Mouse (Mus musculus): ENCODE measurements around the gene Cgref1. TPM values are rescaled to one million over a fixed set of nuclear protein-coding genes. Genes with fewer than 3 reads are reported as not detected.

Gene Cgref1
- polyA plus RNA-seq, 1 experiment from 2014 or later: 62.4 TPM

Other genes starting within 250 kb of the Cgref1 start
- 202 and 220 TPM in 2 replicates for gene Dpysl5, start 234.0 kb downstream of the Cgref1 start, polyA plus RNA-seq (2014; fragmentation: Nextera tagmentation; extraction: Ambion mirVana)
- 124 and 139 TPM in 2 replicates for gene Mapre3, start 130.9 kb downstream of the Cgref1 start, polyA plus RNA-seq (2014; fragmentation: Nextera tagmentation; extraction: Ambion mirVana)
- 49.6 and 50.1 TPM in 2 replicates for gene Tmem214, start 77.6 kb downstream of the Cgref1 start, polyA plus RNA-seq (2014; fragmentation: Nextera tagmentation; extraction: Ambion mirVana)
- gene Agbl5, start 56.9 kb downstream of the Cgref1 start, polyA plus RNA-seq (2014; fragmentation: Nextera tagmentation; extraction: Ambion mirVana): 25.5 and 28.6 TPM in 2 replicates
- 228 and 259 TPM in 2 replicates for gene Ost4, start 37.8 kb downstream of the Cgref1 start, polyA plus RNA-seq (2014; fragmentation: Nextera tagmentation; extraction: Ambion mirVana)
- 14.1 and 17.1 TPM in 2 replicates for gene Emilin1, start 32.2 kb downstream of the Cgref1 start, polyA plus RNA-seq (2014; fragmentation: Nextera tagmentation; extraction: Ambion mirVana)
- 9.0 and 11.2 TPM in 2 replicates for gene Khk, start 24.2 kb downstream of the Cgref1 start, polyA plus RNA-seq (2014; fragmentation: Nextera tagmentation; extraction: Ambion mirVana)
- 71.3 and 78.6 TPM in 2 replicates for gene Preb, start 14.8 kb upstream of the Cgref1 start, polyA plus RNA-seq (2014; fragmentation: Nextera tagmentation; extraction: Ambion mirVana)
- 0.04 TPM in 1 of 2 replicates, not detected in the other for gene Tcf23, start 23.1 kb upstream of the Cgref1 start, polyA plus RNA-seq (2014; fragmentation: Nextera tagmentation; extraction: Ambion mirVana)
- gene Atraid, start 102.7 kb upstream of the Cgref1 start, polyA plus RNA-seq (2014; fragmentation: Nextera tagmentation; extraction: Ambion mirVana): 175 and 198 TPM in 2 replicates
- gene Slc5a6, start 103.3 kb upstream of the Cgref1 start, polyA plus RNA-seq (2014; fragmentation: Nextera tagmentation; extraction: Ambion mirVana): 20.5 and 24.5 TPM in 2 replicates
- 13.7 and 15.4 TPM in 2 replicates for gene Cad, start 109.2 kb upstream of the Cgref1 start, polyA plus RNA-seq (2014; fragmentation: Nextera tagmentation; extraction: Ambion mirVana)
- gene Dnajc5g, start 160.7 kb upstream of the Cgref1 start, polyA plus RNA-seq (2014; fragmentation: Nextera tagmentation; extraction: Ambion mirVana): not detected in 2 replicates
- 34.8 and 35.7 TPM in 2 replicates for gene Slc30a3, start 162.6 kb upstream of the Cgref1 start, polyA plus RNA-seq (2014; fragmentation: Nextera tagmentation; extraction: Ambion mirVana)
- not detected in 2 replicates for gene Trim54, start 171.1 kb upstream of the Cgref1 start, polyA plus RNA-seq (2014; fragmentation: Nextera tagmentation; extraction: Ambion mirVana)
- gene Ucn, start 193.2 kb upstream of the Cgref1 start, polyA plus RNA-seq (2014; fragmentation: Nextera tagmentation; extraction: Ambion mirVana): not detected in 2 replicates
- 49.5 and 50.3 TPM in 2 replicates for gene Mpv17, start 208.7 kb upstream of the Cgref1 start, polyA plus RNA-seq (2014; fragmentation: Nextera tagmentation; extraction: Ambion mirVana)
- gene Gm29609, start 234.3 kb upstream of the Cgref1 start, polyA plus RNA-seq (2014; fragmentation: Nextera tagmentation; extraction: Ambion mirVana): 0.74 and 1.7 TPM in 2 replicates
- 49.7 and 53.0 TPM in 2 replicates for gene Gtf3c2, start 234.6 kb upstream of the Cgref1 start, polyA plus RNA-seq (2014; fragmentation: Nextera tagmentation; extraction: Ambion mirVana)
- gene Snx17, start 247.6 kb upstream of the Cgref1 start, polyA plus RNA-seq (2014; fragmentation: Nextera tagmentation; extraction: Ambion mirVana): 107 and 108 TPM in 2 replicates
- 77.3 and 78.6 TPM in 2 replicates for gene Eif2b4, start 247.8 kb upstream of the Cgref1 start, polyA plus RNA-seq (2014; fragmentation: Nextera tagmentation; extraction: Ambion mirVana)

All from hindbrain, embryonic 14.5 days (tissue).